Mouse (Mus musculus) CD4-positive helper T cell, adult 2 months (primary cell): ENCODE measurements around the gene Lgals9.

ENCODE experiments used
- DNase-seq: peaks from one replicate; pipeline ENCODE4 v3.0.0-alpha.2; 2012; ENCODE audit warnings: low read depth, missing footprints, low spot score

The Lgals9 gene

GRCm38 (mm10) chr11:78978176-78979019 lies 6.3 kb downstream of the Lgals9 start:
- no peak for DNase-seq

DNA sequence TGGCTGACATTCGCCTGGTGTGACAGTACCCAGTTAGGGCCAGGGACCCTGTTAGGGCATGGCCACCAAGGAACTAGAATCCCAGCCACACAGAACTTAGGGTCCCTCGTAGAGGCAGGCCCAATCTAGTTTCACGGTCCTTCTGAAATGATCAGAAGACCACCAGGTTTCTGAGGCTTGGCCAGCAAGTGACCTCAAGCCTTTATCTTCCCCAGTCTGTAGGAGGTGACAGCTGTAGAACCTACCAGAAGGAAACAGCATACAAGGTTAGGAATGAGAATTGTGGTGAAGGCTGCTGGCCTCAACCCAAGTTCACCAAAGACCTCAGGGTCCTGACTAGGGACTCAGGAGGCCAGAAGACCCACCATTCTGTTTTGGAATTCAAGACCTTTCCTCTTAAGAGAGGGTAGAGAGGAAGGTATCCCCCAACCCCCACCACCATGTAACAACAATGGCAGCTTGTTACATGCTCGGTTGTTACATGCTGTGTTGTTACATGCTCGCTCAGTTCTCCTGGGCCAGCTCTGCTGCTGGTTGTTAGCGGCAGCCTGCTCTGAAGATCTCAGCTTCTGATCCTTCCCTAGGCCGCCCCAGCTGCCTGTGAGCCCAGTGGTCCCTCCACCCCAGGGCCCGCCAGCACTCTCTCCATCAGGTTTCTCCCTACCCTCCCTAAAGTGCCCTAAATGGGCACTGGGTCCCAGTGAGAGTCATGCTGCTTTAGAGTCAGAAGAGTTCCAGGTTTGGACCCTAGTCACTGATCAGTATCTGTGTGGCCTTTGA lies 7.8 kb downstream of the Lgals9 start:
- DNase-seq, result no peak

DNA sequence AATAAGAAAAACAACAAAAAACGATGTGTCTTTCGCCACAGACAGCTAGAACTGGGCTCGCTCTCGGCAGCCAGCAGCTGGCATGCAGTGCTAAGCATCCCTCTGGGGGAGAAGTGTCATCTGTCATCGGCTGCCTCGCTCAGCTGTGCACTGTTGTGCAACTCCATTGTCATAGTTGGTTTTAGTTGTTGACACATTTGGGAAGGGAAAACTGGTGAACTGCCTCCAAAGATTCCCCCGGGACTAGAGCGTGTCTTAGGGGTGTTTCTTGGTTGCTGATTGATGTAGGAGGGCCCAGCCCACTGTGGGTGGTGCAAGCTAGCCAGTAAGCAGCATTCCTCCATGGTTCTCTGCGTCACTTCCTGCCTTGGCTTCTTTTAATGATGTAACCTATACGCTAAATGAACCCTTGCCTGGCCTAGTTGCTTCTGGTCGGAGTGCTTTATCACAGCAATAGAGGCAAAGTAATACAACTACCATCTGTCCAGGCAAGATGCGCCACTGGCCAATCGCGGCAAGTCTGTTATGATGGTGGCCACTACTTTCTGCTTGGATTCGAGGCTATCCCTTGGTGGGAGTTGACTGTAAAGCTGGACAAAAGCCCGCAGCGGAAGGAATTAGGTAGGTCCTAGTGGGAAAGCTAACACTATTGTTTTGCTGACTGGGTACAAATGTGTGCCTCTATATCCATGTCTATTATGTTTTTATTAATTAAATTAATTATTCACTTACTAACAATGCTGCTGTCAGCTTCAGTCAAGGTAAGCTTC lies 11.2 kb downstream of the Lgals9 start:
- DNase-seq, result peak; percentile 61

DNA sequence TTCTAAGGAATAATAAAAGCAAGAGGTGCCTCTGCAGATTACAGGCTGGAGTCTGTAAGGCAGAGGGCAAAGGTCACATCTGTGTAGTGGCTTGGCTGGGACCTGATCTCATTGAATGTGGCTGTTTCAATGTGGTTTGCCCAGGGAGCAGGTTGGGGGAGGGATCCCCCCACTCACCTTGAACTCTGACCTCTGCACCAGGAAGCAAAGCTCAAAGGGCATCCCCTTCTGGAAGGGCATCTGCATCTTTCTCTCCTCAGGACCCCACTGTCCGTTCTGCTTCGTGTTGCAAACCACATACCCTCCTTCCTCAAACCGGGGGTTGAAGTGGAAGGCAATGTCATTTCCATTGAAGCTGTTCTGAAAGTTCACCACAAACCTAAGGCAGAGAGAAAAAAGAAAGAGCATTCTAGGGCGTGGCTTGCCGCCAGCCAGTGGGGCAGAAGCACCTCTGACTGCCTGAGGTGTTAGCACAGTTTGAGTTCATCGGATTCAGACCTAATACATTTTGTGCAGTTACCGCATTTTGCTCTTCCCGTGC lies 11.9 kb downstream of the Lgals9 start:
- DNase-seq, result peak; percentile 62

GRCm38 (mm10) chr11:78972328-78972727 lies 12.4 kb downstream of the Lgals9 start:
- no peak for DNase-seq

DNA sequence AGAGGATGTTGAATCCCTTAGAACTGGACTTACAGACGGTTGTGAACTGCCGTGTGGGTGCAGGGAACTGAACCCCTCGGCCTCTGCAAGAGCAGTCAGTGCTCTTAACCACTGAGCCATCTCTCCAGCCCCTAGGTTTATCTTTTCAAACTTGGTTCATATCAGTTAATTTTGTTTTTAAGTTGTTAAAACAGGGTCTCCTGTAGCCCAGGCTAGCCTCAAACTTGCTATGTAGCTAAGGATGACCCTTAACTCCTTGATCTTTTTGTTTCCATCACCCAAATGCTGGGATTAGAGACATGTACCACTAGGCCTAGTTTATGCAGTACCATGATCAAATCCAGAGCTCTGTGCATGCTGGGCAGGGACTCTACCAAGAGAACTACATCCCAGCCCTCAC lies 13.0 kb downstream of the Lgals9 start:
- no peak for DNase-seq

DNA sequence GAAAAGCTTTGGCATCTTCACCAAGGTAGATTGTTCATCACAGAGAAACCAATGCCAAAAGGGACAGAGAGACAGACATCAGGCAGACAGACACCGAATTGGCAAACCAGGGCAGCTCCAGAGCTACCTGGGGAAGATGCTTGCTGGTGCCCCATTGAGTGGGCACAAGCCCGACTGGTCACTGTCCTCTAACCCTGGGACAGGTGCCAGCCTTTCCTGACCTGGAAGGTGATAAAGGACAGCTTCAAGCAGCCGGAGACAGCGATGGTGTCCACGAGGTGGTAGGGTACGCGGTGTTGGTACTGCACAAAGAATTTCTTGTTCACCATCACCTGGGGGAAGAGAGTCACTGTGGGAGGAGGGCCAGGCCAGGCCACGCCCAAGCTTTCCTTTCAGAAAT lies 13.7 kb downstream of the Lgals9 start:
- DNase-seq, result no peak

GRCm38 (mm10) chr11:78968121-78968520 lies 16.6 kb downstream of the Lgals9 start:
- no peak for DNase-seq

GRCm38 (mm10) chr11:78967371-78967770 lies 17.4 kb downstream of the Lgals9 start:
- peak; percentile 56 for DNase-seq

DNA sequence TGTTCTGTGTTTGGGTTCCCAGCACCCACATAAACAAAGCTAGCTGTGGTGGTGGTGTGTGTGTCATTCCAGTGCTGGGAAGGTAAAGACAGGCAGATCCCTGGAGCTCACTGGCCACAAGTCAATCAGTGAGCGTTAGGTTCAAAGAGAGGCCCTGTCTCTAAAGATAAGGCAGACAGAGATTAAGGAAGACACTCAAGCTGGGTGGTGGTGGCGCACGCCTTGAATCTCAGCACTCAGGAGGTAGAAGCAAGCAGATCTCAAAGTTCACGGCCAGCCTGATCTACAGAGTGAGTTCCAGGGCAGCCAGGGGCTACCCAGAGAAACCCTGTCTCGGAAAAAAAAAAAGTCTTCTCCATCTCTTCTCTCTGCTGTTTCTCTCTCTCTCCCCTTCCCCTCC lies 23.5 kb downstream of the Lgals9 start:
- no peak for DNase-seq

GRCm38 (mm10) chr11:78959841-78960520 lies 24.8 kb downstream of the Lgals9 start:
- peak; percentile 16 for DNase-seq

DNA sequence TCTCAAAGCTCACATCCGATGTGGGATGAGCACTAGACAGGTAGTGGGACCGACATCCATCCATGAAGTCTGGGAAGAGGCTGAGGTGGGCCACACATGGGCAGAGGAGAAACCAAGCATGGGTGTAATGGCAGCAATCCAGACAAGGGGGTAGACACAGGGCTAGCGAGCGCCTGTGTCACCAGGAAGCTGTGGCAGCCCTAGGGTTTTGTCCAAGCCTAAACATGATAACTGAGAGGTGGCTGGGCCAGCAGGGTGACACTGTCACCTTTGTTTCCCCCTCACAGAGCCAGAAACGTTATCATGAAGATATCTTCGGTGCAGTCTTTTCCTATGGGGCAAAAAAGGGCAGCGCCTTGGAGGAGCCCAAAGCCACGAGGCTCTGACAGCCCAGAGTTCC lies 25.4 kb downstream of the Lgals9 start:
- DNase-seq, result no peak

- DNase-seq, result peak; percentile 70
These were observed 28.5 kb downstream of the Lgals9 start for GRCm38 (mm10) chr11:78956260-78956659.

DNA sequence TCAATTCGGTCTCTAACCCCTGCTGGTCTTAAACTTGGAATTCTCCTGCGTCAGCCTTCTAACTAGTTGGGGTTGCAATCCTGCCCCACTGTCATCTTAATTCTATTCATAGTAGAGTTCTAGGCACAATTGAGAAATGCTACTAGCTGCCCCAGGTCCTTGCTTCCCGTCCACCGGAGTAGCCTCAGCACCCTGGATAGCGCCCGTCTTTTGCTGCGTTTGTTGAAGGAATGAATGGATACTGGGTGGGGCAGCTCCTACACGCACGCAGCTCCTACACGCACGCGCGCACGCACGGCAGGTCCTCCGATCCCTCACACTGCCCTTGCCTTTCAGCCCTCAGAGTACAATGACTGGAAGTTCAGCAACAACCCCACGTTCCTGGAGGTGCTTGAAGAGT lies 32.3 kb downstream of the Lgals9 start:
- peak; percentile 14 for DNase-seq

- DNase-seq, result no peak
These were observed 34.4 kb downstream of the Lgals9 start for GRCm38 (mm10) chr11:78950365-78950764.

- no peak for DNase-seq
These were observed 41.7 kb downstream of the Lgals9 start for GRCm38 (mm10) chr11:78943083-78943482.

DNA sequence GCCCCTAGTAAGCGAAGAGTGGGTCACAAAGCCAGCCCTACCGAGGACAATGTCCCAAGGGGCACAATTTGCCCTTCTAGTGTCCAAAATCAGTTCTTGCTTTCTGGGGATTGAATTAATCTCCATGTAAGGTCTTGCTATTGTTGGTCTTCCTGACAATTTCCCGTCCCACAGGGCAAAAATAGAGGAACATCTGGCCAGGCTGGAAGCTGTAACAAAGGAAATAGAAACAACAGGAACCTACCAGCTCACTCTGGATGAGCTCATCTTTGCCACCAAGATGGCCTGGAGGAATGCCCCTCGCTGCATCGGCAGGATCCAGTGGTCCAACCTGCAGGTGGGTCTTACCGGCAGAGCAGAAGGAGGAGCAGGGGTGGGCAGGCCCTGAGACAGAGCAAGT lies 49.6 kb downstream of the Lgals9 start:
- no peak for DNase-seq

DNA sequence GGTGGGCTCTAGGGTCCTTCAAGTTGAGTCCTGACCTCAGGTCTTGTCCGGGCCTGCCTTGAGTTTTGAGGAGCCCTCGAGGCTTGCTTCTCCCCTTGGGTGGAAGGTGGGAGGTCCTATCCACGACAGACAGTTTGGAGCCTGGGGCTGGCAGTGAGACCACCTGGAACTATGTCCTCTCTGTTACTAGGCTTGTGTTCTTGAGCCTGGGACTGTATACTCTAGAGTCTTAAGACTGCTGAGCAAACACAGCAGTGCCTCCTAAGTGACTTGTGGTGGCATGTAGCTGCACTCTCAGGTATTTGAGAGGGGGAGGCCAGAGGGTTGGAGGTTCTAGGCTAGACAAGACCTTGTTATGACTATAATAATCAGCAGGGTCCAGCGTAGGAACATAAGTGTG lies 50.0 kb downstream of the Lgals9 start:
- no peak for DNase-seq

- no peak for DNase-seq
These were observed 50.4 kb downstream of the Lgals9 start for GRCm38 (mm10) chr11:78934307-78934706.

DNA sequence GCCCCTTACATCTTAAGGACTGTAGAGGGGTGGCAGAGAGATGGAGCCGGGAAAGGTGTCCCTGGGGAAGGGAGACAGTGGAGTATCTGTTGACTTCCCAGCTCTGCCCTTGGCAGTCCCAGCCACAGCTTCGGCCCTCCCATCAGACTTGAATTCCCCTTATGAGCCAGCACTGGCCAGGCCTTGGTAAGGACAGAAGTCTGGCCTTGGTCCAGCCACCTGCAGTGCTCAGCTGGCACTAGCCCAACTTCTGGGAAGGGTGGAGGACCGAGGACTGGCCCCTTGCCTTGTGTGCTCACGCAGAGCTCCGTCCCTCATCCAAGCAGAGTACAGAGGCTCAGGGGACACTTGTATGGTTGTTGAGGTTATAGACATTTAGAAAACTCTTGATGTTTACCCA lies 55.4 kb downstream of the Lgals9 start:
- no peak for DNase-seq

DNA sequence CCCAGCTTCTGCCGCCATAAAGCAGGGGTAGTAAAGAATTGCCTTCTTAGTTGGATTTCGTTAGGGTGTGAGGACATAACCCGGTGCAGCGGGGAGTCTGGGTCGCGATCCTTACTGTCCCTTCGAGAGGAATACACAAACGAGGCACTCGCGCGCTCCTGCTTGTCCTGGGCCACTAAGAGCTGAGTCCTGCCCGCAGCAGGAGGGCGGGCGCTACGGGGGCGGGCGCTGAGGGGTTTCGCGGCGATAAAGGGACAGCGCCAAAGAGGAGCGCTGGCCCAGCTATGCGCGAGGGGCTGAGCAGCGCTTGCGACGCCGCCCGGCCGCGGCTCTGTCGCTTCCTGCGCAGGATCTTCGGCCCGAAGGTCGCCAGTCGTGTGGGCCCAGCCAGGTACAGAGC lies 59.8 kb downstream of the Lgals9 start:
- DNase-seq, result peak; percentile 23
